Mouse (Mus musculus): Measurements from ENCODE around the gene Klhl31.

DNA sequence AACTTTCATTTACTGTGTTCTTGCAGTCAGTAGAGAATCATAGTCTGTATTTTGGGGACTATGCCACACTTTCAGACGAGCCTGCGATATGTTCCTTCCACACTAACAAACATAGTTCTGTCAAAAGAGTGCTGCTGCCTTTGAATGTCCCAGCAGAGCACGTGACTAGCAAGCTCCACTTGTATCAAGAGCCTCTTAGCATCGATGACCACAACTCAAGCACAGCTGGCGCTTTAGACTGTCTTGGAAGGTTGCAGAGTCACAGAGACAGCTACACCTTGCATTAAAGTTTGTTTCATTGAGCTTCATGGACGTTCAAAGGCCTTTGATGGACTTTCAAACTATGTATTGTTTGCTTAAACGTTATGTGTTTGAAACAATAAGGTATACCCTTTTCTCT, 5.5 kb upstream of the Klhl31 start:
- TF ChIP-seq CTCF (IDR thresholded peaks at IDR 0.05), result no peak
- TF ChIP-seq EP300 (IDR thresholded peaks at IDR 0.05), result no peak

All from lung, postnatal 0 days (tissue).